Mouse (Mus musculus): ENCODE results near the gene Epb41l2. TPM values are rescaled to one million over a fixed set of nuclear protein-coding genes. Genes with fewer than 3 reads are reported as not detected.

Epb41l2 gene
- polyA plus RNA-seq, 1 experiment from 2014 or later, result 45.5 TPM

- Histone ChIP-seq H3K4me1 (replicated peaks; ENCODE audit: insufficient read depth, low read length) (peaks cover 15% of the 10 kb centered on the region; the same call in 1 of the 2 replicates), H3K9me3 (replicated peaks; ENCODE audit: low read length) (no peaks in the 10 kb centered on the region), H3K36me3 (ENCODE audit: insufficient read depth, low read length) (no peaks in the 10 kb centered on the region), H3K4me3 (replicated peaks; ENCODE audit: low read depth, low read length) (no peak overlapping the region), H3K27me3 (ENCODE audit: insufficient read depth, low read length) (no peaks in the 10 kb centered on the region), H3K4me2 (ENCODE audit: low read length) (no peak overlapping the region), H3K27ac (no peak overlapping the region), H3K9ac (ENCODE audit: low read depth, low read length) (no peak overlapping the region)
- no peak for TF ChIP-seq CTCF (IDR thresholded peaks at IDR 0.05; ENCODE audit: low read depth)
- DNase-seq (ENCODE audit: low spot score), result no peak
- WGBS, result 90% methylated on average over 10 of the region's 10 CpGs
- ATAC-seq (replicated peaks; ENCODE audit: low FRiP score, low read depth), result no peak
Measured at GRCm38 (mm10) chr10:25384391-25384790, 24.8 kb downstream of the Epb41l2 start.

- peak; percentile 72 for DNase-seq (ENCODE audit: low spot score)
- ATAC-seq (replicated peaks; ENCODE audit: low FRiP score, low read depth), result no peak
- Histone ChIP-seq H3K9me3 (replicated peaks; ENCODE audit: low read length) (no peaks in the 10 kb centered on the region), H3K4me3 (replicated peaks; ENCODE audit: low read depth, low read length) (no peak overlapping the region), H3K4me2 (ENCODE audit: low read length) (no peak overlapping the region), H3K4me1 (replicated peaks; ENCODE audit: insufficient read depth, low read length) (peaks cover 15% of the 10 kb centered on the region; the same call in 1 of the 2 replicates), H3K36me3 (ENCODE audit: insufficient read depth, low read length) (no peaks in the 10 kb centered on the region), H3K9ac (ENCODE audit: low read depth, low read length) (no peak overlapping the region), H3K27me3 (ENCODE audit: insufficient read depth, low read length) (no peaks in the 10 kb centered on the region), H3K27ac (no peak overlapping the region; the same call in 1 of the 2 replicates)
- TF ChIP-seq CTCF (IDR thresholded peaks at IDR 0.05; ENCODE audit: low read depth), result no peak
- WGBS, result 50% methylated on average over 13 of the region's 13 CpGs
Measured at GRCm38 (mm10) chr10:25385811-25386580, 26.4 kb downstream of the Epb41l2 start.

GRCm38 (mm10) chr10:25386868-25387267 lies 27.3 kb downstream of the Epb41l2 start:
- H3K9me3 ChIP-seq (replicated peaks; ENCODE audit: low read length), result no peaks in the 10 kb centered on the region
- no peak overlapping the region for H3K4me3 ChIP-seq (replicated peaks; ENCODE audit: low read depth, low read length)
- peaks cover 15% of the 10 kb centered on the region; the same call in 1 of the 2 replicates for H3K4me1 ChIP-seq (replicated peaks; ENCODE audit: insufficient read depth, low read length)
- TF ChIP-seq CTCF (IDR thresholded peaks at IDR 0.05; ENCODE audit: low read depth), result no peak
- H3K9ac ChIP-seq (ENCODE audit: low read depth, low read length), result no peak overlapping the region
- WGBS, result 73% methylated on average over 4 of the region's 4 CpGs
- no peaks in the 10 kb centered on the region for H3K27me3 ChIP-seq (ENCODE audit: insufficient read depth, low read length)
- no peaks in the 10 kb centered on the region for H3K36me3 ChIP-seq (ENCODE audit: insufficient read depth, low read length)
- ATAC-seq (replicated peaks; ENCODE audit: low FRiP score, low read depth), result no peak
- no peak overlapping the region for H3K27ac ChIP-seq
- H3K4me2 ChIP-seq (ENCODE audit: low read length), result no peak overlapping the region
- DNase-seq (ENCODE audit: low spot score), result peak; percentile 65

- Histone ChIP-seq H3K27me3 (ENCODE audit: insufficient read depth, low read length) (no peaks in the 10 kb centered on the region), H3K4me3 (replicated peaks; ENCODE audit: low read depth, low read length) (no peak overlapping the region), H3K9me3 (replicated peaks; ENCODE audit: low read length) (no peaks in the 10 kb centered on the region), H3K27ac (no peak overlapping the region), H3K4me2 (ENCODE audit: low read length) (no peak overlapping the region), H3K4me1 (replicated peaks; ENCODE audit: insufficient read depth, low read length) (peaks cover 15% of the 10 kb centered on the region; the same call in 1 of the 2 replicates), H3K36me3 (ENCODE audit: insufficient read depth, low read length) (no peaks in the 10 kb centered on the region), H3K9ac (ENCODE audit: low read depth, low read length) (no peak overlapping the region)
- no peak for TF ChIP-seq CTCF (IDR thresholded peaks at IDR 0.05; ENCODE audit: low read depth)
- ATAC-seq (replicated peaks; ENCODE audit: low FRiP score, low read depth) (no peak), DNase-seq (ENCODE audit: low spot score) (peak; percentile 72)
- WGBS, result 37% methylated on average over 4 of the region's 4 CpGs
Measured at GRCm38 (mm10) chr10:25387268-25387667, 27.7 kb downstream of the Epb41l2 start.

- Histone ChIP-seq H3K36me3 (ENCODE audit: insufficient read depth, low read length) (no peaks in the 10 kb centered on the region), H3K4me1 (replicated peaks; ENCODE audit: insufficient read depth, low read length) (no peaks in the 10 kb centered on the region), H3K4me2 (ENCODE audit: low read length) (no peak overlapping the region), H3K9me3 (replicated peaks; ENCODE audit: low read length) (no peaks in the 10 kb centered on the region), H3K27ac (no peak overlapping the region), H3K9ac (ENCODE audit: low read depth, low read length) (no peak overlapping the region), H3K4me3 (replicated peaks; ENCODE audit: low read depth, low read length) (no peak overlapping the region), H3K27me3 (ENCODE audit: insufficient read depth, low read length) (no peaks in the 10 kb centered on the region)
- DNase-seq (ENCODE audit: low spot score) (no peak), ATAC-seq (replicated peaks; ENCODE audit: low FRiP score, low read depth) (no peak)
- 79% methylated on average over 7 of the region's 7 CpGs for WGBS
- TF ChIP-seq CTCF (IDR thresholded peaks at IDR 0.05; ENCODE audit: low read depth), result no peak
Measured at GRCm38 (mm10) chr10:25392786-25393185, 33.2 kb downstream of the Epb41l2 start.

- TF ChIP-seq CTCF (IDR thresholded peaks at IDR 0.05; ENCODE audit: low read depth), result no peak
Measured at GRCm38 (mm10) chr10:25393721-25394120, 34.1 kb downstream of the Epb41l2 start.

More at GRCm38 (mm10) chr10:25393721-25394120, 34.1 kb downstream of the Epb41l2 start:
- H3K9me3 ChIP-seq (replicated peaks; ENCODE audit: low read length), result no peaks in the 10 kb centered on the region
- ATAC-seq (replicated peaks; ENCODE audit: low FRiP score, low read depth) (no peak), DNase-seq (ENCODE audit: low spot score) (no peak)
- H3K4me2 ChIP-seq (ENCODE audit: low read length), result no peak overlapping the region
- H3K27me3 ChIP-seq (ENCODE audit: insufficient read depth, low read length), result no peaks in the 10 kb centered on the region
- no peak overlapping the region for H3K9ac ChIP-seq (ENCODE audit: low read depth, low read length)
- H3K4me3 ChIP-seq (replicated peaks; ENCODE audit: low read depth, low read length), result no peak overlapping the region
- H3K4me1 ChIP-seq (replicated peaks; ENCODE audit: insufficient read depth, low read length), result no peaks in the 10 kb centered on the region
- H3K36me3 ChIP-seq (ENCODE audit: insufficient read depth, low read length), result no peaks in the 10 kb centered on the region
- WGBS, result 82% methylated on average over 1 of the region's 1 CpGs
- H3K27ac ChIP-seq, result no peak overlapping the region
